Mouse (Mus musculus) stomach, embryonic 14.5 days (tissue): ENCODE measurements around the gene Gprc5b. TPM values are rescaled to one million over a fixed set of nuclear protein-coding genes. Genes with fewer than 3 reads are reported as not detected.

ENCODE experiments used
- ATAC-seq: fragments of 200-750 bp; cut with Nextera tagmentation; 2 replicates; pipeline ENCODE4 v1.8.0; 2017; ENCODE audit warnings: low read depth, moderate TSS enrichment; ENCODE audit not compliant: insufficient number of reproducible peaks, insufficient read depth, low FRiP score
- H3K27ac ChIP-seq: fragments of 300-500 bp; sonication (generic); 2 replicates; pipeline ENCODE4 v1.5.1; 2014; ENCODE audit warnings: mild to moderate bottlenecking, low read length, moderate library complexity, mixed read lengths
- H3K27me3 ChIP-seq: fragments of 300-500 bp; sonication (generic); 2 replicates; pipeline ENCODE4 v1.6.1; 2014; ENCODE audit warnings: low read length, control low read depth, mixed read lengths; ENCODE audit not compliant: control insufficient read depth, insufficient read depth
- H3K36me3 ChIP-seq: fragments of 300-500 bp; sonication (generic); 2 replicates; pipeline ENCODE4 v1.6.1; 2014; ENCODE audit warnings: mild to moderate bottlenecking, control low read depth, low read length, moderate library complexity, mixed read lengths; ENCODE audit not compliant: control insufficient read depth, insufficient read depth
- H3K4me1 ChIP-seq: fragments of 300-500 bp; sonication (generic); 2 replicates; pipeline ENCODE4 v1.6.1; 2014; ENCODE audit warnings: low read length, control low read depth, mixed read lengths; ENCODE audit not compliant: control insufficient read depth, insufficient read depth
- H3K4me2 ChIP-seq: fragments of 300-500 bp; sonication (generic); replicated peaks from 2 replicates; pipeline ENCODE4 v1.6.1; 2014; ENCODE audit warnings: low read depth, low read length, control low read depth
- H3K4me3 ChIP-seq: fragments of 300-500 bp; sonication (generic); 2 replicates; pipeline ENCODE4 v1.5.1; 2014; ENCODE audit warnings: low read depth, low read length, control low read depth
- H3K9ac ChIP-seq: fragments of 300-500 bp; sonication (generic); replicated peaks from 2 replicates; pipeline ENCODE4 v1.6.1; 2014; ENCODE audit warnings: low read depth, mild to moderate bottlenecking, control low read depth, low read length, moderate library complexity, mixed read lengths
- H3K9me3 ChIP-seq: fragments of 300-500 bp; sonication (generic); 2 replicates; pipeline ENCODE4 v1.6.1; 2016; ENCODE audit warnings: low read depth, low read length, control low read depth; ENCODE audit not compliant: control insufficient read depth
- WGBS: fragments of 180-500 bp; shearing (Covaris S2); extraction: QIAGEN DNeasy Blood & Tissue Kit; methylation state at CpG from one replicate; pipeline ENCODE4 v1.1.7; 2014; 5-methylcytosine and 5-hydroxymethylcytosine counted together
- polyA plus RNA-seq: library from polyadenylated mRNA; unstranded; fragments of >200 nt; fragmentation: Nextera tagmentation; extraction: Ambion mirVana; gene quantifications from 2 replicates; pipeline ENCODE4 v1.2.1, GENCODE M21; 2014

The Gprc5b gene
- polyA plus RNA-seq, 1 experiment from 2014 or later: 7.0 TPM

DNA sequence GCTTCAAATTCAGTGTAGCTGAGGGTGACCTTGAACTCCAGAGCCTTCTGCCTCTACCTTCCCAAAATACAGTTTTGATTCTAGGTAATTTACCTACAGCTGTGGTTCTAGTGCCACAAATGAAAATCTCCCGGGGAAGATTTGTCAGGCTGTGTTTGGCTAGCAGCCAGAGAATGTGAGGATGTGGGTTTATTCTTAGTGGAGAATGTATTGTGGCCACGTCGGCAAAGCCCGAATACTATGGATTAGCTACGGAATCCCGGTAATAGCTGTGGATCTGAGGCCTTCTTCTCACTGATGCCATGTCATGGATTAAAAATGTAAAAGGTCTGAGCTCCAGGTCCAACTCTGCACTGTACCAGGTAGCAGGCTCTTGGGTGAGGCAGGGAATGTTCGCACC, 45.3 kb downstream of the Gprc5b start:
- Histone ChIP-seq H3K9ac (no peak overlapping the region), H3K4me1 (no peaks in the 10 kb centered on the region)
- WGBS: 53% methylated on average over 7 of the region's 7 CpGs

DNA sequence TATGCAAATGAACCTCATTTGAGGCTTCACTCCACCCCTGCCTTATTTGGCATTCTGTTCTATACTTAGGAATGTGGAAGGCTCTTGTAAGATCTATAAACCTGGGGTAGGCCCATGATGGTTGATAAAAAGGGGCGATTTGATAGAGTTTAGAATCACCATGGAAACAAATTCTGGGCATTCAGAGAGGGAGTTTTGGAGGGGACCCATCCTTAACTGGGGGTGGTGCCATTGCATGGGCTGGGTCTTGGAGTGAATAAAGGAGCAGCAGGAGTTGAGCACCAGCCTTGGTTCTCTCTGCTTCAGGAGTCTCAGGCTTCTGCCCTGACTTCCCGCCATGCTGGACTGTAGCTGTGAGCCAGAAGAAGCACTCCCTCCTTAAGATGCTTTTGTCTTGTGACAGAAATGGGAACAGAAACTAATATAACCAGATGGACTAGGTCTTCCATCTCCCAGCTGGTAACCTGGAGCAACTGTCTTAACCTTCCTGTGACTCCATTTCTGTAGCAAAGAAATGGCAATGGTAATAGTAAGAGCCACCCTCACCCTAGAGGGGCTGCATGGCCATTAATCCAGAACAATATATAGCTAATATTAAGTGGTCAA, 46.2 kb downstream of the Gprc5b start:
- WGBS: 71% methylated on average over 2 of the region's 2 CpGs
- no peaks in the 10 kb centered on the region for H3K4me1 ChIP-seq

More for the DNA sequence above, 45.3 kb downstream of the Gprc5b start:
- H3K4me3 ChIP-seq: no peak overlapping the region
- ATAC-seq: no peak
- H3K9me3 ChIP-seq: no peaks in the 10 kb centered on the region
- H3K27ac ChIP-seq: no peak overlapping the region
- H3K4me2 ChIP-seq: no peak overlapping the region
- no peaks in the 10 kb centered on the region for H3K27me3 ChIP-seq
- H3K36me3 ChIP-seq: no peaks in the 10 kb centered on the region

DNA sequence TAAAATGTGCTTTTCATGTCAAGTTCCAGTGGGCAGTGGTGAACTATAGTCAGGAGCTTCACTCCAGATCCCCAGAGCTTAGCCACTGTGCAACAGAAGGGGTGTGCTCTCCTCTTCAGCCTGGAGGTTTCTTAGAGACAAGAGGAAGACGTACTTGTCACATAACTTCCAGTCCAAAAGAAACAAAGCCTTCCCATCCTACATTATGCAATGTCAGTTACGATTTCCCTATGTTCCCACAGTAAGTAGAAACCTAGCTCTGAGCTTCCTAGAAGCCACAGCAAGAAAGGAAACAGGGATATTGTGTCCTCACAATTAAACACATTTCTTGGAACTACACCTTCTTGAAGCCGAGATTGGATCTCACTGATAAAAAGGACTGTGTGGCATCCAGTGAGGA, 47.8 kb downstream of the Gprc5b start:
- Histone ChIP-seq H3K9ac (no peak overlapping the region), H3K36me3 (no peaks in the 10 kb centered on the region), H3K4me1 (no peaks in the 10 kb centered on the region), H3K4me2 (no peak overlapping the region), H3K27me3 (no peaks in the 10 kb centered on the region), H3K4me3 (no peak overlapping the region), H3K9me3 (no peaks in the 10 kb centered on the region), H3K27ac (no peak overlapping the region)
- no peak for ATAC-seq
- WGBS: 76% methylated on average over 3 of the region's 3 CpGs

More for the DNA sequence above, 46.2 kb downstream of the Gprc5b start:
- no peak overlapping the region for H3K4me3 ChIP-seq
- H3K9ac ChIP-seq: no peak overlapping the region
- ATAC-seq: no peak
- H3K27me3 ChIP-seq: no peaks in the 10 kb centered on the region
- H3K9me3 ChIP-seq: no peaks in the 10 kb centered on the region
- no peak overlapping the region for H3K4me2 ChIP-seq
- H3K36me3 ChIP-seq: no peaks in the 10 kb centered on the region
- H3K27ac ChIP-seq: no peak overlapping the region

DNA sequence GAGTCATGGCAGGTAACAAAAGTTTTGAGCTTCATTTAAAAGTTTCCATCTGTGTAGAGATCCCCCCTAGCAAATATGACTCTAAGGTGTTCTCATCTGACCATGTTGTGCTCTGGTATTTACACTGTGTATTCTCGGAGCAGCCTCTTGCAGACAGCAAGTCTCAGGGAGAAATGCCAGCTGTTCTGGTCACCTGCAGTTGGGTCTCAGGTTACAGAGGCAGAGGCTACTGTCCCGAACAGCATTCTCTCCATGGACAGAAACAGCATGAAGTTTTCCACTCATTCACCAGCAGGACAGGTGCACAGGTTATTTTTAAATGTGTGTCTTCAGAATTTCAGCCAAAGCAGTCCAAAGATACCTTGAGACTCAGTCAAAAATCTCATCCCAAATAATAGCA, 50.1 kb downstream of the Gprc5b start:
- H3K9ac ChIP-seq: no peak overlapping the region
- H3K4me2 ChIP-seq: no peak overlapping the region
- H3K27me3 ChIP-seq: no peaks in the 10 kb centered on the region
- no peak overlapping the region for H3K27ac ChIP-seq
- no peak for ATAC-seq
- no peaks in the 10 kb centered on the region for H3K4me1 ChIP-seq
- H3K36me3 ChIP-seq: no peaks in the 10 kb centered on the region
- WGBS: 12% methylated on average over 2 of the region's 2 CpGs
- no peaks in the 10 kb centered on the region for H3K9me3 ChIP-seq
- H3K4me3 ChIP-seq: no peak overlapping the region

DNA sequence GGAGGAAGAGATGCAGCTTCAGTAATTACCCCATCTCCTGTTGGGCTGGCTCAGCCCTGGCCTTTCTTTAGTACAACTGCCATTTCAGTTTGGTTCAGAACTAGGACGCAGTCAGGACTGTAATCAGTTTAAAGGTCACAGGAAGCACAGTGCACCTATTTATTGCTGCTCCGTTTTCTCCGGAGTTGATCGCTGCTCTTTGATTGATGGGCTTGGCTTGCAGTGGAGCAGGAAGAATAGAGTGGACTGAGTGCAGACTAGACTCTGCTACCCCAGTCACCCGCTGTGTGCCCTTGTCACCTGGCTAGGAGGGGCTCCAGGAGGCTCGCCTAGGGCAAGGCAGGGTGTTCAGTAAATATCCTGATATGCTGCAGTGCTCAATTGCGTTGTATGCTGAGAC, 51.8 kb downstream of the Gprc5b start:
- Histone ChIP-seq H3K36me3 (no peaks in the 10 kb centered on the region), H3K4me1 (no peaks in the 10 kb centered on the region), H3K4me2 (no peak overlapping the region), H3K9me3 (no peaks in the 10 kb centered on the region), H3K4me3 (no peak overlapping the region), H3K9ac (no peak overlapping the region), H3K27me3 (no peaks in the 10 kb centered on the region), H3K27ac (no peak overlapping the region)
- ATAC-seq: peak; percentile 69; the same call in 1 of the 2 replicates
- WGBS: 24% methylated on average over 7 of the region's 7 CpGs

DNA sequence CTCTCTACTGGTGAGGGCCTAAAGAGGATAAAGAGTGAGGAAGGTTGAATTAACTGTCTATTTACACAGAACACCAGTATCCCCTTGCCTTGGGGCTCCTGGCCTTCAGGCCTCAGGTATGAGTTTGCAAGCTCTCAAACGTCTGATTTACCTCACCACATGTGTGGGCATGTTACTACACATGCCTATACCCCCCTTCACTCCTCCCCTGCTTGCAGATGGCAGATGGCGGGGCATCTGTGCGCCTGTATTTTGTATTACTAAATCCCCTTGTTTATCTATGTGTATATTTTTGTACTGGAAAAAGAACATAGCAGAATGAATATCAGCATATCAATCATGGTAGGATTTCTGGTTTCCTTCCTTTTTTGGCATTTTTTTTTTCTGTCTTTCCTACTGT, 52.7 kb downstream of the Gprc5b start:
- 44% methylated on average over 3 of the region's 3 CpGs for WGBS

DNA sequence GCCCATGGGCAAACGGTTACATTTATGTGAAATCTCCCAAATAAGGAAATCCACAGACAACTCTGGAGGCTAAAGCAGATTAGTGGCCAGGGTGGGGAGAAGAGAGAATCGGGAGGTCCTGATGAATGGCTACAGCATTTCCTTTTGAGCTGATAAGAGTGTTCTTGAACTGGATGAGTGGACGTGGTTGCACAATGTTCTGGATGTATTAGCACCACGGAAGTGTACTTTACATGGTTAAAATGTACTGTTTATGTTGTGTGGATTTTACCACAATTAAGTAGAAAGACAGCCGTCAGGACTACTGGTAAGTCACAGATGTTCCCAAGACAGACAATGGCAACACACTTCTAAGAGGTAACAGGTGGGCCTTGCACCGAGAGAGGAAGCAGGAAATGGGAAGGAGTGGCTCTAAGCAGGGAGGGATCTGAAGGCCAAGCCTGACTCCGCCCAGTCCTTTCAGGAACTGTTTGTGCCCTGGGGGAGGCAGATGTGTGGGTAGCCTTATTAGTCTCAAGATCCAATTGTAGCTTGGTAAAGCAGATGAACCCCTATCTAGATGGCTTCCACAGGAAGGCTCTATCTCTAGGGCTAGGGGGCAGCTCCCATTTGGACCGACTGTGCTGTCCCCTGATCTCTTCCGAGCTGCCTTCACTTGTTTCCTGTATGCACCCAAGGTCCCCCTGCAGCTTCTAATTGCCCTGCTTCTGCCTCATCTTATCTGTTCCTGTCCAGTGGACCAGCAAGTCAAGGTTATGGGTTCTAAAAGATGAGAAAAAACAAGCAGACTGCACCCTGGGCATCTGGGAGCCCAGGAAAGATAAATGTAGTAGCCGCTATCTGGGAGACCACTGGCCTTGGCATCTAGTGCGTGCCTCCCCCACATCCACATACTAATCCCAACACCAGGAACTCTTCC, 57.3 kb downstream of the Gprc5b start:
- H3K9me3 ChIP-seq: no peaks in the 10 kb centered on the region
- H3K36me3 ChIP-seq: no peaks in the 10 kb centered on the region
- no peak overlapping the region for H3K27ac ChIP-seq
- no peaks in the 10 kb centered on the region for H3K4me1 ChIP-seq
- H3K4me3 ChIP-seq: no peak overlapping the region
- no peak overlapping the region for H3K9ac ChIP-seq
- no peak overlapping the region for H3K4me2 ChIP-seq
- no peak for ATAC-seq
- no peaks in the 10 kb centered on the region for H3K27me3 ChIP-seq
- WGBS: 61% methylated on average over 11 of the region's 11 CpGs

More for the DNA sequence above, 52.7 kb downstream of the Gprc5b start:
- no peaks in the 10 kb centered on the region for H3K9me3 ChIP-seq
- H3K9ac ChIP-seq: no peak overlapping the region
- H3K4me1 ChIP-seq: no peaks in the 10 kb centered on the region
- H3K4me3 ChIP-seq: no peak overlapping the region
- H3K27ac ChIP-seq: no peak overlapping the region
- H3K4me2 ChIP-seq: no peak overlapping the region
- no peaks in the 10 kb centered on the region for H3K27me3 ChIP-seq
- no peaks in the 10 kb centered on the region for H3K36me3 ChIP-seq
- ATAC-seq: no peak

DNA sequence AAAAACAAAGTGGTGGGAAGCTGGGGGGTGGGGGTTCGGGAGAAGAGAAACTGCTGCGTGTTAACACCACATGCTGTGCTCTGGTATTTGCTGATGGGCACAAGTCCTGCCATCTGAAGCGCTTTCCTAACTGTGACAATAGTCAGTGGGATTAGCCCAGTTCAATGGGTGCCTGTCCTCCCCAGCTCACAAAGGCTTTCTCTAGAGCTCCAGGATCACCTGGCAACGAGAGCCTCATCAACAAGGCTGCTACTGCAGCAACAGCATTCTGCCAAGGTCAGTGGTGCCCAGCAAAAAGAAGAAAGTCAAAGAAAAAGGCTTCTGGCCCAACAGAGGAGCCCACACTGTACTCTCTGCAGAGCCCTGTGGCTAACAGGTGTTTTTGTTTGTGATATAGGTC, 58.2 kb downstream of the Gprc5b start:
- no peaks in the 10 kb centered on the region for H3K27me3 ChIP-seq
- ATAC-seq: no peak
- H3K4me3 ChIP-seq: no peak overlapping the region
- no peaks in the 10 kb centered on the region for H3K9me3 ChIP-seq
- WGBS: 44% methylated on average over 4 of the region's 4 CpGs
- no peak overlapping the region for H3K9ac ChIP-seq
- H3K4me1 ChIP-seq: no peaks in the 10 kb centered on the region
- H3K36me3 ChIP-seq: no peaks in the 10 kb centered on the region
- no peak overlapping the region for H3K4me2 ChIP-seq
- H3K27ac ChIP-seq: no peak overlapping the region
